22 mouse cellular contexts compared by ENCODE assay signal in genomic region chr4:118042671-118043320, GRCm38 (mm10).
A peak's percentile ranks its signal among the peaks of the same experiment; 100 is the strongest.
DNase-seq lines count a peak whose midpoint lies in the region; ATAC-seq and TF ChIP-seq lines count a peak whose summit lies in the region.
"Had no signal": no experiment of that assay in that cellular context is flagged by ENCODE, and none has a peak within 500 bp of the region (broad histone marks: within the 10 kb centered on the region; RNA-seq: fewer than 3 reads in every experiment).

No protein-coding gene starts in this region.

- ATAC-seq in embryonic facial prominence, embryonic 11.5 days (replicated peaks; ENCODE audit: insufficient number of reproducible peaks, low FRiP score, low TSS enrichment, low read depth) = no peak
- ATAC-seq in stomach, embryonic 15.5 days (ENCODE audit: insufficient read depth, low FRiP score, low read depth) = peak; percentile 8; the same call in 1 of the 2 replicates
- no peak for ATAC-seq in stomach, postnatal 0 days (ENCODE audit: low FRiP score, low TSS enrichment)
- ATAC-seq: CD4-positive, CD25-positive, alpha-beta regulatory T cell, adult 4 months; hindbrain, postnatal 0 days had no signal

- no peaks in the 10 kb centered on the region for H3K27me3 ChIP-seq in embryonic facial prominence, embryonic 11.5 days (ENCODE audit: control insufficient read depth, insufficient read depth, low read length)
- no peaks in the 10 kb centered on the region for H3K27me3 ChIP-seq in embryonic facial prominence, embryonic 10.5 days (replicated peaks; ENCODE audit: low read depth, poor library complexity, severe bottlenecking)
- H3K27me3 ChIP-seq in stomach, embryonic 15.5 days (replicated peaks) = no peaks in the 10 kb centered on the region
- no peaks in the 10 kb centered on the region for H3K27me3 ChIP-seq in stomach, postnatal 0 days (ENCODE audit: control insufficient read depth, insufficient read depth, low read length)
- H3K27me3 ChIP-seq in thymus, adult 2 months (ENCODE audit: control insufficient read depth, insufficient read depth, low read length) = no peaks in the 10 kb centered on the region
- H3K27me3 ChIP-seq: embryonic facial prominence, embryonic 15.5 days had no signal

- no peaks in the 10 kb centered on the region; the same call in 1 of the 2 replicates for H3K4me1 ChIP-seq in embryonic facial prominence, embryonic 11.5 days (ENCODE audit: control insufficient read depth, insufficient read depth, low read length)
- peaks cover 24% of the 10 kb centered on the region for H3K4me1 ChIP-seq in embryonic facial prominence, embryonic 10.5 days
- peaks cover 6% of the 10 kb centered on the region for H3K4me1 ChIP-seq in stomach, embryonic 15.5 days
- no peaks in the 10 kb centered on the region for H3K4me1 ChIP-seq in stomach, postnatal 0 days (replicated peaks; ENCODE audit: control insufficient read depth, insufficient read depth)
- no peaks in the 10 kb centered on the region for H3K4me1 ChIP-seq in thymus, adult 2 months (replicated peaks; ENCODE audit: control insufficient read depth, insufficient read depth, low read length)

- H3K4me2 ChIP-seq in embryonic facial prominence, embryonic 11.5 days (ENCODE audit: low read depth, low read length) = no peak overlapping the region
- no peak overlapping the region for H3K4me2 ChIP-seq in stomach, embryonic 15.5 days
- no peak overlapping the region for H3K4me2 ChIP-seq in stomach, postnatal 0 days (replicated peaks; ENCODE audit: low read depth)
- H3K4me2 ChIP-seq: embryonic facial prominence, embryonic 15.5 days; midbrain, embryonic 11.5 days had no signal

- H3K27ac ChIP-seq in embryonic facial prominence, embryonic 11.5 days (replicated peaks; ENCODE audit: low read depth, low read length) = no peak overlapping the region
- H3K27ac ChIP-seq in embryonic facial prominence, embryonic 10.5 days (replicated peaks) = no peak overlapping the region
- peak overlapping the region; percentile 11; the same call in 1 of the 2 replicates for H3K27ac ChIP-seq in stomach, embryonic 15.5 days
- no peak overlapping the region for H3K27ac ChIP-seq in stomach, postnatal 0 days (replicated peaks)
- H3K27ac ChIP-seq in thymus, adult 2 months (ENCODE audit: control insufficient read depth, insufficient read depth, low read length) = no peak overlapping the region
- H3K27ac ChIP-seq: embryonic facial prominence, embryonic 15.5 days; forebrain, embryonic 10.5 days; hindbrain, postnatal 0 days; left cerebral cortex, adult 2 months had no signal

- peak; percentile 27 for DNase-seq in embryonic facial prominence, embryonic 11.5 days (ENCODE audit: low spot score)
- DNase-seq in embryonic facial prominence, embryonic 10.5 days (ENCODE audit: low spot score) = no peak
- DNase-seq in stomach, postnatal 0 days (ENCODE audit: low spot score) = no peak
- peak; percentile 70 for DNase-seq in kidney, postnatal 14 days
- DNase-seq in embryo, embryonic 10 days (ENCODE audit: low spot score) = no peak
- no peak for DNase-seq in layer of hippocampus, adult 18-20 months (ENCODE audit: low spot score in 2 of 2)
- DNase-seq in thymus, adult 2 months = no peak
- DNase-seq: adrenal gland, postnatal 25 days; cerebellum, adult 9-10 months; gastrocnemius, postnatal 14 days; heart, postnatal 4 days; liver; lung, adult 2 months; lung, postnatal 4 days; thymus, postnatal 36 days had no signal

- H3K9ac ChIP-seq in embryonic facial prominence, embryonic 11.5 days (replicated peaks; ENCODE audit: low read length) = no peak overlapping the region
- H3K9ac ChIP-seq in stomach, embryonic 15.5 days = no peak overlapping the region
- no peak overlapping the region for H3K9ac ChIP-seq in stomach, postnatal 0 days (ENCODE audit: low read length)
- H3K9ac ChIP-seq: embryonic facial prominence, embryonic 15.5 days had no signal

- no peak for TF ChIP-seq EP300 in stomach, postnatal 0 days (optimal IDR thresholded peaks at IDR 0.05)

- H3K9me3 ChIP-seq in embryonic facial prominence, embryonic 11.5 days (replicated peaks; ENCODE audit: control insufficient read depth, low read length) = no peaks in the 10 kb centered on the region
- no peaks in the 10 kb centered on the region for H3K9me3 ChIP-seq in embryonic facial prominence, embryonic 10.5 days
- H3K9me3 ChIP-seq in stomach, embryonic 15.5 days = no peaks in the 10 kb centered on the region
- H3K9me3 ChIP-seq in stomach, postnatal 0 days (ENCODE audit: control insufficient read depth, low read length) = no peaks in the 10 kb centered on the region
- H3K9me3 ChIP-seq: embryonic facial prominence, embryonic 15.5 days; forebrain, embryonic 10.5 days had no signal

- WGBS in embryonic facial prominence, embryonic 11.5 days = 63% methylated on average over 7 of the region's 7 CpGs
- whole genome bisulfite sequencing in embryonic facial prominence, embryonic 10.5 days = 77% methylated on average over 7 of the region's 7 CpGs
- 70% methylated on average over 7 of the region's 7 CpGs for WGBS in stomach, embryonic 15.5 days
- 63% methylated on average over 7 of the region's 7 CpGs for WGBS in stomach, postnatal 0 days
- 92% methylated on average over 7 of the region's 7 CpGs for WGBS in thymus, adult 2 months

- no peak for TF ChIP-seq CTCF in stomach, postnatal 0 days (IDR thresholded peaks at IDR 0.05; ENCODE audit: low read depth)
- TF ChIP-seq CTCF in thymus, adult 2 months (IDR thresholded peaks at IDR 0.05; ENCODE audit: borderline replicate concordance, control insufficient read depth, extremely low read depth, insufficient read depth, low read length, poor library complexity) = no peak

- H3K4me3 ChIP-seq in embryonic facial prominence, embryonic 11.5 days (ENCODE audit: low read depth, low read length) = no peak overlapping the region
- no peak overlapping the region for H3K4me3 ChIP-seq in embryonic facial prominence, embryonic 10.5 days
- H3K4me3 ChIP-seq in stomach, embryonic 15.5 days (replicated peaks) = no peak overlapping the region
- H3K4me3 ChIP-seq in stomach, postnatal 0 days (ENCODE audit: low read depth, low read length) = no peak overlapping the region
- no peak overlapping the region for H3K4me3 ChIP-seq in thymus, adult 2 months (ENCODE audit: control insufficient read depth, insufficient read depth, low read length)
- H3K4me3 ChIP-seq: embryonic facial prominence, embryonic 15.5 days; forebrain, embryonic 10.5 days; left cerebral cortex, adult 2 months had no signal

- TF ChIP-seq POLR2A in thymus, adult 2 months (IDR thresholded peaks at IDR 0.05; ENCODE audit: control insufficient read depth, extremely low read depth, insufficient read depth, low read length, poor library complexity) = no peak

- H3K36me3 ChIP-seq in embryonic facial prominence, embryonic 11.5 days (replicated peaks; ENCODE audit: control insufficient read depth, insufficient read depth, low read depth, low read length) = no peaks in the 10 kb centered on the region
- no peaks in the 10 kb centered on the region for H3K36me3 ChIP-seq in embryonic facial prominence, embryonic 10.5 days (replicated peaks)
- no peaks in the 10 kb centered on the region for H3K36me3 ChIP-seq in stomach, embryonic 15.5 days
- H3K36me3 ChIP-seq in stomach, postnatal 0 days (ENCODE audit: control insufficient read depth, insufficient read depth, low read length) = no peaks in the 10 kb centered on the region
- no peaks in the 10 kb centered on the region for H3K36me3 ChIP-seq in thymus, adult 2 months (ENCODE audit: control insufficient read depth, insufficient read depth, low read length)
- H3K36me3 ChIP-seq: embryonic facial prominence, embryonic 15.5 days; forebrain, embryonic 10.5 days had no signal

Comparison
In these comparisons a context has a peak if more than half of its experiments do, and no peak if none do; other contexts are left out.
1. DNase-seq: peak in embryonic facial prominence, embryonic 11.5 days (single experiment) and kidney, postnatal 14 days (single experiment); none in embryonic facial prominence, embryonic 10.5 days (single experiment), stomach, postnatal 0 days (single experiment), embryo, embryonic 10 days (single experiment), layer of hippocampus, adult 18-20 months (0 of 2) and thymus, adult 2 months (single experiment).